Mouse (Mus musculus): ENCODE measurements around the gene Pcbp4.
"Not testable (repeated sequence)": the region's sequence is repeated elsewhere in the genome, so short reads cannot be mapped to it uniquely, and the experiment has no call there.

Pcbp4 gene

DNA sequence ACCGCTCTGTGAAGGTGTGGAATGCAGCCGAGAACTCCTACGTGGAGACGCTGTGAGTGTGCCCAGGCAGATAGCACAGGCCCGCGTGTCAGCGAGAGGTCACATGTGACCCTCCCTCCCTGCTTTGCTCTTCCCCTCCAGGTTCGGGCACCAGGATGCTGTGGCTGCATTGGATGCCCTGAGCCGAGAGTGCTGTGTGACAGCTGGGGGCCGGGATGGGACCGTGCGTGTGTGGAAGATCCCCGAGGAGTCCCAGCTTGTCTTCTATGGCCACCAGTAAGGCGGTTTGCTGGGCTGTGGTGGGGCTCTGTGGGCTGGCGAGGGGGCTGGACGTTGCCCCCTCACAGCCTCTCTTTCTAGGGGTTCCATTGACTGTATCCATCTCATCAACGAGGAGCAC is 30.5 kb downstream of the Pcbp4 start:
- no peak for DNase-seq

DNA sequence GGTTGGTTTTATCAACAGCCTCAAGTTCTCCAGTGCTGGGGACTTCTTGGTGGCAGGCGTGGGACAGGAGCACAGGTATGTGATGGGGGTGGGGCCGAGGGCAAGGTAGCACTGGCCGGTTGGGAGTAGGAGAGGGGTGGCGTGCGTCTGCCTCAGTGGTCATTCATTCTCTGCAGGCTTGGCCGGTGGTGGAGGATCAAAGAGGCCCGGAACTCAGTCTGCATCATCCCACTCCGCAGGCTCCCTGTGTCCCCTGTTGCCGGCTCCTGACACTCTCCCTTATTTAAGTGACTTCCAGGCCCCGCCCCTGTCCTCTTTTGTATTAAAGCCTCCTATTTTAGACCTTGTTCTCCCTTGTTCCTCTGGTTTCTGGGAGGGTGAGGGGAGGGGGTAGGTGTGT is 32.0 kb downstream of the Pcbp4 start:
- DNase-seq: no peak

DNA sequence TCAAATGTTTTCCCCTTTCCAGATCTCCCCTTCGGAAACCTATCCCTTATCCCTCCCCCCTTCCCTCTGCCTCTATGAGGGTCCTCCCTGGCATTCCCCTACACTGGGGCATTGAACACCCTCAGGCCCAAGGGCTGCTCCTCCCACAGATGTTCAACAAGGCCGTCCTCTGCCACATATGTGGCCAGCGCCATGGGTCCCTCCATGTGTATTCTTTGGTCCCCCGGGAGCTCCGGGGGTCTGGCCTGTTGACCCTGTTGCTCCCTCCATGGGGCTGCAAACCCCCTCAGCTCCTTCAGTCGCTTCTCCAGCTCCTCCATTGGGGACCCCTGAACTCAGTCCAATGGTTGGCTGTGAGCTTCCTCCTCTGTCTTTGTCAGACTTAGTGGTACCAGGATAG is 34.5 kb downstream of the Pcbp4 start:
- not testable (repeated sequence) for DNase-seq

DNA sequence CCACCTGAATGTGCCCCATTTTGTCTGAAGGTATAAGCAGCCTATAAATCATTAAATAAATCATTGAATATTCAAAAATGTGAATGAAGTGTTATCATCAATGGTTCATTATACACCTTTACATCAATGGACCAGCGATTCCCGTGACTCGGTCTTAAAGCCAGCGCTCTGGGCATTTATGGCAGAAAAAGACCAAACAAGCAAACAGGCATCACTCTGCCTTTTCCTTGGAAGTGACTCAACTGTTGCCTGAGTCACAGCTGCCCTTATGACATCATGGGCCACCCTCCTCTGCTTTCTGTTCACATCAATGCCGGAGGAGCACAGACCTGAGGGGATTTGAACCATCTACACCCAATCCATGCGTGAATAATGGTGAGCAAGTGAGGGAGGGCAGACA is 46.6 kb downstream of the Pcbp4 start, which contains the start of gene Iqcf1:
Iqcf1 (plus strand) TSS at position 301 of the 400 bp plus-strand sequence.
- no peak for DNase-seq

DNA sequence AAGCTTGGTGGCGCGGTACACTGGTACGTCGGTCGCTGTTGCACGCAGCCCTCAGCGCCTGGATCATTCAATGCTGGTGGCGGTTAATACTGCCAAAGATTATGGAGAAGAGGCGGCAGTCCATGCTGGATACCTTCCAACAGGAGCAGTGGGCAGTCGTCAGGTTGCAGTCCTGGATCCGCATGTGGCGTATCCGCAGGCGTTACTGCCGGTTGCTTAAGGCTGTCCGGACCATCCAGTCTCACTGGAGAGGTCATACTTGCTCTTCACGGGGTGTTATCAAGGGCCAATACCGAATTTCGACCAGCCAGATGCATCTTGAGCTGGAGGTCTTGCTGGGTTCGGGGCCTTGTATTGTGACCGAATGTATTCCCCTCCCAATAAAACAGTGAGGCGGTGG is 48.8 kb downstream of the Pcbp4 start:
- no peak for DNase-seq

DNA sequence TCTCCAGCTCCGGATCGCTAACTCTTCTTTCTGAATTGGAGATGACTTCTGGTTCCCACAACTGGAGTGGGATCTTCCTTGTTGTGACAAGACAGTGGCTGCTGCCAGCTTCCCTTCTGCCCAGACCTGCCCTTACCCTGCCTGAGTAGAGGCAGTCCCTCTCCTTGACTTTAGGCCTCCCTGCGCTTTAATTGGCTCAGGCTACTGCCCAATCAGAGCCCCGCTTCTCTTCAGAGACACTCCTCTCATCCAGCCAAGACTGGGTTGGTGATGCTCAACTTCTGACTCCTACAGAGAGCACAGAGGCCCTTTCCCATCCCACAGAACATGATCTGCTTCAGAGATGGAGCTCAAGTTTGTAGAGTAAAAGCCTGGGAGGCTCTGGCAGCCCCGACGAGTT is 51.2 kb downstream of the Pcbp4 start:
- DNase-seq: no peak

DNA sequence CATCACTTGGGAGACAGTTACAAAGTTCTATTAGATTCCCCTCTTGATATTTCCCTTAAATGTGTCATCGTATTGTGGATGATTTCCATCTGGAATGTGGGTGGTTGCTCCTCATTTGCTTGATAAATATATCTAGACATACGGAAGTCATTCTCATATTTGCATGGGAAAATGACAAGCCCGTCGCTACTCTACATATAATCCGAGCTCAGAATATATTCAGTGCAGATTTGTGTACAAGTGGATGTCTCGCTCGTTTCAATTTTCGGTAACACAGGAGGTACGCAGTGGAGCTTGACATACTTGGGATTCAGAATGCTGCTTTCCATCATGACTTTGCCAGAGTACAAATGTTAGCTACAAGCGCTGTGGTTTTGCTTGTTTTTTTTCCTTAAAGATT is 56.3 kb downstream of the Pcbp4 start:
- DNase-seq: no peak

DNA sequence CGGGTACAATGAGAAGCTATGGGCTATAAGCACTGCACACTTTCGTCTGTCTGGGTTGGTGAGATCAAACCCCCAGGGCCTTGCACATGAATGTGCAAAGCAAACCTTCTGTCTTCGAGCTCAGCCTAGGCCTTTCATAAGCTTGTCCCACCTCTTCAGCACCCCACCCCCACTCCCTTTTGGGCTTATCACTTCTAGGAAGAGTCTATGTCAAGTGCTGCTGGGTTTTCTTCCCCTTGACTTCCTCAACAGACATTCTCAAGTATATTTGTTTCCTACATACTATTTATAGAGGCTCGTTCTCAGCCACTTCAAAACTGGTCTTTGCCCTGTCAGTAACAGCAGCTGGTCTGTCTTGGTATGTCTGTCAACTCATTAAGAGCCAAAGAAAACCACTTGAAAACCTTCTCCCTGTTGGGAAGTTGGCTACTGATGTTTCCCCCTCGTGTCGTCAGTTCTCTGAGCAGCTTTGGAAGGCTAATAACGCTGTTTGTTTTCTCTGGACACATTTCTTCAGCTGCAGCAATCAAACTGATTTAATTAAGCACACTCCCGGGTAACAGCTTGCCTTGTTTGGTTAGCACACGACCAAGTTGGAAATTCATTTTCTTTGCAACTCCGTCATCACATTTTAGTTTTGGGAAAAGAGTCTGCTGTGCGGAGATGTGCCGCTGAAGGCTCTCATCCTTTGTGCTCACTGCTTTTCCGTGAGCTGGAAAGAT is 59.8 kb downstream of the Pcbp4 start:
- no peak for DNase-seq

DNA sequence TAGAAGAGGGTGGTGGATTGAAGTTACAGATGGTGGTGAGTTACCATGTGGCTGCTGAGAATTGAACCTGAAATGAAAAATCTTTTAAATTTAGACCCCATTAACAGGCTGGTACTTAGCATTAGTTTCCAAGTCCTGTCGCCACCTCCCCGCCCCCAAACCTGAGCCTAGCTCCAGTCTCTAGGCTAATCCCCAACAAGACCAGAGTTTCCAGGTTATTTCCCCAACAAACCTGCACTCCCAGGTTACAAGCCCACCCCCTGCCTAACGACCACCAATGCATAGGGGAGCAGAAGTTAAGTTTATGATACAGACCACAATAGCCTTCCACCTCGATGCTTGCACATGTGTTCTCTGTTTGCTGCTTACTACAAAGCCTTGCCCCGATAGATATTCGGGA is 60.5 kb downstream of the Pcbp4 start:
- no peak for DNase-seq

Data from right cerebral cortex, postnatal 14 days (tissue).